Mouse (Mus musculus): Measurements from ENCODE around the gene Fdxr. TPM values are rescaled to one million over a fixed set of nuclear protein-coding genes. Genes with fewer than 3 reads are reported as not detected.

The Fdxr gene
- 16.6 TPM for polyA plus RNA-seq (2017; shearing (Covaris generic))

GRCm38 (mm10) chr11:115276780-115277603 lies at the start of gene Fdxr:
Gene Fdxr, minus strand, starts transcription at chr11:115277050.

GRCm38 (mm10) chr11:115321906-115322693 lies 45.2 kb upstream of the Fdxr start, which contains the start of gene Ush1g:
Gene Ush1g, minus strand, starts transcription at chr11:115322041.

GRCm38 (mm10) chr11:115306863-115307262 lies 30.0 kb upstream of the Fdxr start, which contains the start of gene Otop2:
Gene Otop2, plus strand, starts transcription at chr11:115307163.

GRCm38 (mm10) chr11:115297214-115297826 lies 20.5 kb upstream of the Fdxr start, which contains the start of gene Fads6:
Gene Fads6, minus strand, starts transcription at chr11:115297663.

GRCm38 (mm10) chr11:115267061-115267883 lies 9.6 kb downstream of the Fdxr start, which contains the start of gene Grin2c:
Gene Grin2c, minus strand, starts transcription at chr11:115267243.

Other genes with a start within 250 kb of the Fdxr start
- not detected for gene Cd300ld5, start 239.3 kb downstream of the Fdxr start, polyA plus RNA-seq (2017; shearing (Covaris generic))
- not detected for gene Cd300ld3, start 228.6 kb downstream of the Fdxr start, polyA plus RNA-seq (2017; shearing (Covaris generic))
- gene Cd300e, start 214.9 kb downstream of the Fdxr start, polyA plus RNA-seq (2017; shearing (Covaris generic)) = not detected
- 73.7 TPM for gene Rab37, start 185.6 kb downstream of the Fdxr start, polyA plus RNA-seq (2017; shearing (Covaris generic))
- gene Cd300lf, start 143.1 kb downstream of the Fdxr start, polyA plus RNA-seq (2017; shearing (Covaris generic)) = 0.52 TPM
- gene Slc9a3r1, start 113.7 kb downstream of the Fdxr start, polyA plus RNA-seq (2017; shearing (Covaris generic)) = 179 TPM
- gene Tmem104, start 89.6 kb downstream of the Fdxr start, polyA plus RNA-seq (2017; shearing (Covaris generic)) = 11.8 TPM
- 7.1 TPM for gene Nat9, start 89.2 kb downstream of the Fdxr start, polyA plus RNA-seq (2017; shearing (Covaris generic))
- not detected for gene Grin2c, start 9.8 kb downstream of the Fdxr start, polyA plus RNA-seq (2017; shearing (Covaris generic))
- gene Fads6, start 20.6 kb upstream of the Fdxr start, polyA plus RNA-seq (2017; shearing (Covaris generic)) = 0.30 TPM
- not detected for gene Otop2, start 30.1 kb upstream of the Fdxr start, polyA plus RNA-seq (2017; shearing (Covaris generic))
- gene Ush1g, start 45.0 kb upstream of the Fdxr start, polyA plus RNA-seq (2017; shearing (Covaris generic)) = not detected
- not detected for gene Otop3, start 57.7 kb upstream of the Fdxr start, polyA plus RNA-seq (2017; shearing (Covaris generic))
- 30.6 TPM for gene Hid1, start 90.7 kb upstream of the Fdxr start, polyA plus RNA-seq (2017; shearing (Covaris generic))
- 0.14 TPM for gene Cdr2l, start 104.9 kb upstream of the Fdxr start, polyA plus RNA-seq (2017; shearing (Covaris generic))
- 83.7 TPM for gene Mrpl58, start 126.7 kb upstream of the Fdxr start, polyA plus RNA-seq (2017; shearing (Covaris generic))
- gene Atp5h, start 142.9 kb upstream of the Fdxr start, polyA plus RNA-seq (2017; shearing (Covaris generic)) = 522 TPM
- 82.3 TPM for gene Kctd2, start 143.1 kb upstream of the Fdxr start, polyA plus RNA-seq (2017; shearing (Covaris generic))
- gene Trim80, start 163.5 kb upstream of the Fdxr start, polyA plus RNA-seq (2017; shearing (Covaris generic)) = not detected
- 3.4 TPM for gene Slc16a5, start 185.4 kb upstream of the Fdxr start, polyA plus RNA-seq (2017; shearing (Covaris generic))
- 49.9 TPM for gene Armc7, start 198.6 kb upstream of the Fdxr start, polyA plus RNA-seq (2017; shearing (Covaris generic))
- 176 TPM for gene Nt5c, start 214.8 kb upstream of the Fdxr start, polyA plus RNA-seq (2017; shearing (Covaris generic))
- 321 TPM for gene Jpt1, start 237.3 kb upstream of the Fdxr start, polyA plus RNA-seq (2017; shearing (Covaris generic))